Mouse (Mus musculus) liver, embryonic 11.5 days (tissue): ENCODE measurements at regions not wholly inside any gene's neighbourhood (a gene's known extent, or its start where the extent isn't known, plus 50 kb on each side); places are given as distances from the start of the nearest gene placed in this dataset.

ENCODE experiments used
- ATAC-seq: fragments of 200-750 bp; cut with Nextera tagmentation; replicated peaks from 2 replicates; pipeline ENCODE4 v1.8.0; 2017; ENCODE audit warnings: moderate number of reproducible peaks, mild to moderate bottlenecking, moderate TSS enrichment, moderate library complexity; ENCODE audit not compliant: low FRiP score
- DNase-seq: peaks from one replicate; pipeline ENCODE4 v3.0.0-alpha.2; 2017; ENCODE audit warnings: low spot score
- H3K27ac ChIP-seq: fragments of 300-500 bp; sonication (generic); 2 replicates; pipeline ENCODE4 v1.5.1; 2014; ENCODE audit warnings: mild to moderate bottlenecking, low read depth, low read length, control low read depth
- H3K27me3 ChIP-seq: fragments of 300-500 bp; sonication (generic); replicated peaks from 2 replicates; pipeline ENCODE4 v1.6.1; 2014; ENCODE audit warnings: low read length, mixed read lengths; ENCODE audit not compliant: control insufficient read depth, insufficient read depth
- H3K36me3 ChIP-seq: fragments of 300-500 bp; sonication (generic); 2 replicates; pipeline ENCODE4 v1.6.1; 2014; ENCODE audit warnings: mild to moderate bottlenecking, low read length, moderate library complexity, mixed read lengths; ENCODE audit not compliant: control insufficient read depth, insufficient read depth
- H3K4me1 ChIP-seq: fragments of 300-500 bp; sonication (generic); replicated peaks from 2 replicates; pipeline ENCODE4 v1.6.1; 2014; ENCODE audit warnings: low read length, mixed read lengths; ENCODE audit not compliant: control insufficient read depth, insufficient read depth
- H3K4me2 ChIP-seq: fragments of 300-500 bp; sonication (generic); 2 replicates; pipeline ENCODE4 v1.6.1; 2014; ENCODE audit warnings: mild to moderate bottlenecking, control low read depth, moderate library complexity
- H3K4me3 ChIP-seq: fragments of 300-500 bp; sonication (generic); 2 replicates; pipeline ENCODE4 v1.5.1; 2014; ENCODE audit warnings: low read depth, low read length, control low read depth
- H3K9ac ChIP-seq: fragments of 300-500 bp; sonication (generic); 2 replicates; pipeline ENCODE4 v1.6.1; 2014; ENCODE audit warnings: low read depth, low read length, control low read depth
- H3K9me3 ChIP-seq: fragments of 300-500 bp; sonication (generic); 2 replicates; pipeline ENCODE4 v1.6.1; 2016; ENCODE audit warnings: low read length, inconsistent platforms, mixed read lengths; ENCODE audit not compliant: control insufficient read depth
- WGBS: fragments of 180-500 bp; shearing (Covaris S2); extraction: QIAGEN DNeasy Blood & Tissue Kit; methylation state at CpG from one replicate; pipeline ENCODE4 v1.1.7; 2014; 5-methylcytosine and 5-hydroxymethylcytosine counted together

DNA sequence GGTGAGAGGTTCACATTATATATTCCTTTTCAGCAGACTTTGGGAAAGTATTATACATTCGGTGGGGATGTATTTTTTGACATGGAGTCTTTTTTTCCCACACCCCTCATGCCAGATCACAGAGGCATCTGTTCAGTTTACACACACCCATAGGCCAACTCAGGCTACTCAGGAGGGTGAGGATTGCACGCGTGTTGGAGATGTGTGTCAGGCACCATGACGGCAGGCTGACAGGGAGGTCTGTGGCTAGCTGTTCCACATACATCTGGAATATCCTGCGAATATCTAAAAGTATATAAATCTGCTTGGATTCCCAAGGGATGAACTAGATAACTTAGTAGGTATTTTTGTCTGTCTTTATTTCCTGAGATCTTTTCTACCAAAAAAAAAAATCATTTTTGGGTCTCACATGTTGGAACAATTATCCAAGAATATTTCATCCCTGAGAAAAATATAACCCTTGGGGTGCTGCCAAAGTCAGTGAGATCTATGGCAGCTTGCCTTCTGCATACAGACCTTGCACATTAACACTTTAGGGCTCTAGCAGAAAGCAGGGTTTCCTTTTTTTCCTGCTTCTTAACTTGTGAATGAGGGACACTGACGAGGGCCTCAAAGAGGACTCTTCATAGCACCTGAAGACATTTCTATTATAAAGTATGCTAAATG is 260.4 kb upstream of the Dph6 start:
- no peak for ATAC-seq
- Histone ChIP-seq H3K27ac (no peak overlapping the region), H3K4me2 (no peak overlapping the region), H3K9me3 (no peaks in the 10 kb centered on the region), H3K9ac (no peak overlapping the region), H3K4me3 (no peak overlapping the region), H3K36me3 (no peaks in the 10 kb centered on the region), H3K27me3 (no peaks in the 10 kb centered on the region), H3K4me1 (no peaks in the 10 kb centered on the region)
- DNase-seq, result no peak
- WGBS, result 86% methylated on average over 6 of the region's 6 CpGs

DNA sequence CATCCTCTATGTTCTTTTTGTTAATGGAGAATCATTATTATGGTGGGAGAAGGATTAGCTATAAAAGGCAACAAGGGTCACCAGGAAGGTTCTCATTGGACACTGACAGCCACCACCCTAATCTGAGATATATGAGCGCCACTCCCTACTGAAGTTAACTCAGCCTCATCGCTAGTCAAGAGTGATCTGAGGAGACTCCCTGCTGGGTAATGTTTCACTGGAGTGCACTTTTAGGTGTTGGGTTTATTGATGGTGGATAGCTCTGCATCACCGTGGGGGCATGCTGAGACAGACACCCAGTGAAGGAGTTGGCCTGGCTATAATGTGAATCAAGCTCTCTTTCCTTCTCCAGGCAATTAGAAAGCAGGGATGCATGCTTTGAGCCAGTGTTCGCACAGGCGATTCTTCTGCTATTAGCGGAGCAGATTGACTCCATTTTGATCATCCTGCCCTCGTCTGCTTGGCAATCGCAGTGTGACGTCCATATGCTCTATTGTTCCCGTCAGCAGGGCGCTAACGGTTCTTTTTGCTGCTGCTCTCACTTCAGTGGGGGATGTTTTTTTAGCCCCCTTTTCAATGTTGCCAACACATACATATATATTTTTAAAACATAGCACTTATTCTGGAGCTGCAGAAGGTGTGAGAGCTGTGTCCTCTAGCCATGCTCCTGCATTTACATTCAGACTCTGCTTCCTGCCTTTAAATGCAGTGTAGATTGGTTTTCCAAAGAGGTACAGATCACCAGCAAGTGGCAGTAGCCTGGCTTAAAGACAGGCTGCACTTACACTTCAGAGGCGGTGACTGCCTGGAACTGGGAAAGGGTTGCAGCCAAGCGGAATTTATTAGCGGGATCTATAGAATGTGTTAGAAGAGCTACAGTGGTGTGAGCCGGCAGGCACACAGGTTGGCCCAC is 263.9 kb upstream of the Dph6 start:
- DNase-seq (no peak), ATAC-seq (no peak)
- 81% methylated on average over 16 of the region's 16 CpGs for WGBS
- H3K9me3 ChIP-seq, result no peaks in the 10 kb centered on the region
- H3K27me3 ChIP-seq, result no peaks in the 10 kb centered on the region
- H3K27ac ChIP-seq, result no peak overlapping the region
- no peaks in the 10 kb centered on the region for H3K36me3 ChIP-seq
- no peak overlapping the region for H3K4me2 ChIP-seq
- no peak overlapping the region for H3K4me3 ChIP-seq
- no peaks in the 10 kb centered on the region for H3K4me1 ChIP-seq
- no peak overlapping the region for H3K9ac ChIP-seq

DNA sequence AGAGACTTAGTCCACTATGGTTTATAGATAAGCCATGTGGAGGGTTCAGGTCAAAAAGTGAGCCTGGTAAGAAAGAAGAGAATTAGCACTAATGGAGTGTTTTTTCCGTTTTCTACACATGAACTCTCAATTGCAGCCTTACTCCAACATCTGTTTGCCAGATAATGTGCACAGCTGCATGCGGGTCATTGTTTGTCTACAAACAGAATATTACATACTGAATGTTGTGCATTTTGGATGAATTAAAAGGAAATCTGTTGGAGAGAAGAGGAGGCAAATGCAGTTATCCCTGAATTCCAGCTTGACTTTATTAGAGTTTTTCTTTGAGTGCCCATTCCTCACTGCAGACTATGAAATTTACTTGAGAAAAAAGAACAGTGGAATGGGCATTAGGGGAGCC is 269.1 kb upstream of the Dph6 start:
- Histone ChIP-seq H3K4me3 (no peak overlapping the region), H3K4me2 (no peak overlapping the region), H3K9ac (no peak overlapping the region), H3K9me3 (no peaks in the 10 kb centered on the region), H3K27ac (no peak overlapping the region), H3K36me3 (no peaks in the 10 kb centered on the region), H3K4me1 (no peaks in the 10 kb centered on the region), H3K27me3 (no peaks in the 10 kb centered on the region)
- DNase-seq (no peak), ATAC-seq (no peak)
- 69% methylated on average over 2 of the region's 2 CpGs for WGBS

DNA sequence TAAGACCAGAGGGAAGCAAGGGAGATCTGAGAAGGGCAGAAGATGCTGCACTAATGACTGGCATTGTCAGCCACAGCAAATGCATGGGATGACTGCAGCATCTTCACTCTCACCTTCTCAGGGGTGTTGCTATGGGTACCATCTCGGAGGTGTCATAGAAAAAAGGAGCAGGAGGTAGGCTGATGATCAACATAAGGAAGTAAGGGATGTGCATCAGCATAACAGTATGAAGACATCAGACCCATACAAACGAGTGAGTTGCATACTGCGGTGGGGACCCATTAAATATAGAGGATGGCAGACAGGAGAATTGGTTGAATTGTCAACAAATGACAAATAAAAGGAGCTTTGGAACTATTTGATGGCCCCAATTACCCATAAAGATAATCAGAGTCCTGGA is 280.7 kb upstream of the Dph6 start:
- Histone ChIP-seq H3K9me3 (no peaks in the 10 kb centered on the region), H3K27me3 (no peaks in the 10 kb centered on the region), H3K9ac (no peak overlapping the region), H3K27ac (no peak overlapping the region), H3K4me3 (no peak overlapping the region), H3K4me1 (no peaks in the 10 kb centered on the region), H3K4me2 (no peak overlapping the region), H3K36me3 (no peaks in the 10 kb centered on the region)
- ATAC-seq (no peak), DNase-seq (no peak)
- WGBS, result 80% methylated on average over 3 of the region's 3 CpGs

DNA sequence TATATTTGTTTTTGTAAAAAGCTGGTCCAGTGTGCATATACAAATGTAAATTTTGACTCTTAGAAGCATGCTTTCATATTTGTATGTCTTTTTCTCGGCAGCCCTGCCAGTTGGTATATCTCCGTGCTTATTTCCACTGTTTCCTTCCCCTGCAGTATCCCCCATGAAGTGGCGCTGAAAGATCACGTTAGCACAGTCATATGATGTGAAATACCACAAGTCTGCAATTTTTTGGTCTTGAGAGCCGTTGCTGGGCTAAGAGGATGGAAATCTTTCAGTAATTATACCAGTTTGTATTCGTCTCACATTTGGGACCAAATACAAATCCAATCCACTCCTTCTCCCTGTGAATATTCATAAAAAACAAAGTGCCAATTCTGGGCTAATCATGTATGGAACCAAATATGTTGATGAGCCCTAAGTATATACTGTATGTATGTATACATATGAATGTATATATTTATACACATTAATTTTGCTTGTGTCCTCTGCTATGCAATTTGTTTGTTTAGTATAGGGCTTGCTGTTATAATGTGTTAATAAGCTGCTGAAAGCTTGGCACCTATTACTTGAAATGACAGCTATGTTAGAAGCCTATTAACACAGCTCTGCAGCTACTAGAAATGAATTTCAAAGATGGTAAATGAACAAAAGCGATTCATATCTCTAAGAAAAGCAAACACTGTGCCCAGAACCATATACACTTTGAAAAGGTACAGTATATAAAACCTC is 283.8 kb upstream of the Dph6 start:
- Histone ChIP-seq H3K4me3 (no peak overlapping the region), H3K27ac (no peak overlapping the region)
- WGBS, result 73% methylated on average over 7 of the region's 7 CpGs

DNA sequence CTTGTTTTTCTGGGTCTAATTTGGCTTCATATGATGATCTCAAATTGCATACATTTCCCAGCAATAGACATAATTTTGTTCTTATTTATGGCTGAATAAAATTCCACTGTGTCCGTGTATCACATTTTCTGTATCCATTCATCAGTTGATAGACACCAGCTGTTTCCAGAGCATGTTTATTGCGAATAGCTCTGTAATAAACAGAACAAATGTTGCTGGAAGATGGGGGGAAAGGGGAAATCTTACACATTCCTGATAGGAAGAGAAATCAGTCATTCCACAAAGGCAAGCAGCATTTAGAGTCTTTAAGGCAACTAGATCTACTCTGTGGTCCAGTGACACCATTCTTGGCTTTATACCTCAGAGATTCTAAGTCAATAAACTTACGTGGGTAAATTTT is 311.3 kb upstream of the Dph6 start:
- DNase-seq, result no peak
- H3K4me3 ChIP-seq, result no peak overlapping the region
- no peaks in the 10 kb centered on the region for H3K4me1 ChIP-seq
- H3K27ac ChIP-seq, result no peak overlapping the region
- no peaks in the 10 kb centered on the region for H3K9me3 ChIP-seq
- no peaks in the 10 kb centered on the region for H3K36me3 ChIP-seq
- H3K4me2 ChIP-seq, result no peak overlapping the region
- H3K9ac ChIP-seq, result no peak overlapping the region
- no peaks in the 10 kb centered on the region for H3K27me3 ChIP-seq
- WGBS, result 66% methylated on average over 3 of the region's 3 CpGs
- ATAC-seq, result no peak

More for the DNA sequence above, 283.8 kb upstream of the Dph6 start:
- H3K27me3 ChIP-seq, result no peaks in the 10 kb centered on the region
- no peaks in the 10 kb centered on the region for H3K4me1 ChIP-seq
- no peaks in the 10 kb centered on the region for H3K9me3 ChIP-seq
- DNase-seq (no peak), ATAC-seq (no peak)
- H3K36me3 ChIP-seq, result no peaks in the 10 kb centered on the region
- H3K4me2 ChIP-seq, result no peak overlapping the region
- no peak overlapping the region for H3K9ac ChIP-seq

DNA sequence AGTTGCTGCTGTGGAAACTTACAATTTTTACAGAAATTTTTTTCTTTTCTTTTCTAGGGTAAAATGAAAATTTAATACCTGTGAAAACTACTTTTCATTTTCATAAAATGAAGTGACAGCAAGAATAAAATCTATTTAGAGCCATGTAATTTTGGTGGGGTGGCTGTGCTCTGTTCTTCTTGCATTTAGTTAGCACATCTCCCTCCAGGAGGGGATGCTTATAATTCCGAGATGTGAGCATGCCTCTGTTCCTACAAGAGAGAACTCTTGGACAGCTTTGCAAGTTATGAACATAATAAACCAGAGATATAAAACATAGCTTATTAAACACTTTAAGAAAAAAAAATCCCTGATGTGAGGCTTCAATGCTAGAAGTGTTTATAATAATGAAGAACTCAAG is 313.9 kb upstream of the Dph6 start:
- DNase-seq, result no peak
- Histone ChIP-seq H3K4me2 (no peak overlapping the region), H3K9me3 (no peaks in the 10 kb centered on the region), H3K27ac (no peak overlapping the region), H3K4me1 (no peaks in the 10 kb centered on the region), H3K9ac (no peak overlapping the region), H3K4me3 (no peak overlapping the region), H3K36me3 (no peaks in the 10 kb centered on the region), H3K27me3 (no peaks in the 10 kb centered on the region)
- 55% methylated on average over 1 of the region's 1 CpGs for WGBS
- ATAC-seq, result no peak

DNA sequence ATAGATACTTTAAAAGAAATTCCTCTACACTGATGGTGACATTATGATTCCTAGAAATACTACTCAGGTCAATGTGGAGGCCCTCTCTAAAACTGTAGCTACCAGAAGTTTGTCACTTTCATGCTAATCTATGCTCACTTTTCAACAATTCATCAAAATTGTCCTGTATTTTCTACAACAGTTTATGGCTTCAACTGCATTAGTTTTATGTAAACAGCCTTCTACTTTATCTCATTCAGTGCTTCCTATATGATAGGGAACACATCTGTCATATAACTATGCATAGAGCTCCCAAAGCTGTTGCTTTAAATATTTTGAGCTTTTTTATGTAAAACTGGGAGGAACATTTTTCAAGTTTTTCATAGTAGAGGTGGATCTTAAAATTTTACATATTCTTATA is 338.7 kb upstream of the Dph6 start:
- Histone ChIP-seq H3K36me3 (no peaks in the 10 kb centered on the region), H3K4me3 (no peak overlapping the region), H3K27me3 (no peaks in the 10 kb centered on the region), H3K9me3 (no peaks in the 10 kb centered on the region), H3K9ac (no peak overlapping the region), H3K27ac (no peak overlapping the region), H3K4me2 (no peak overlapping the region), H3K4me1 (no peaks in the 10 kb centered on the region)
- ATAC-seq (no peak), DNase-seq (no peak)
